Mouse (Mus musculus) splenic B cell, adult 2 months (primary cell): ENCODE measurements at regions not wholly inside any gene's neighbourhood (a gene's known extent, or its start where the extent isn't known, plus 50 kb on each side); places are given as distances from the start of the nearest gene placed in this dataset.

Experiments used
- DNase-seq: peaks from one replicate; pipeline ENCODE4 v3.0.0-alpha.2; 2011; ENCODE audit warnings: low read depth, low spot score
- H3K27me3 ChIP-seq: 2 replicates; pipeline ENCODE4 v1.6.1; 2012; ENCODE audit warnings: mild to moderate bottlenecking, low read length, moderate library complexity, mixed read lengths; ENCODE audit not compliant: control insufficient read depth, poor library complexity, insufficient read depth, severe bottlenecking
- H3K36me3 ChIP-seq: 2 replicates; pipeline ENCODE4 v1.6.1; 2012; ENCODE audit warnings: mild to moderate bottlenecking, low read length, moderate library complexity, mixed read lengths; ENCODE audit not compliant: control insufficient read depth, poor library complexity, insufficient read depth, severe bottlenecking

DNA sequence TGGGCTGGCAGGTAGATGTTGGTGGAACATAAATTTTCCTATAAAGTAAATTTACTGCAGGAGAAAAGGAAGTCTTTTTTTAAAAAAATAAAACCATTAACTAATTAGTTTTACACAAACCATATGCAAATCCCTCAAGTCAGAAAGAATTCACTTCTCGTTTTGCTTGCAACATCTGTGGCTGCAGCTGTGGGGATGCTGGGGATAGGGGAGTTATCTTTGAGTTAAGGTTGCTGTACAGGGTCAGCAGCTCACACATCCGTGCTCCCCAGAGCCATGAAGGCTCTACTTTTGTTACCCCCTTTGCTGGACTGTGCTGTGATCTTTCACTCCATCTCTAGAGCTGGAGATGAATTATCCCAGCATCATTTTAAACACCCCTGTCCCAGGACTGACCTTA, 54.4 kb upstream of the Tnp1 start:
- Histone ChIP-seq H3K36me3 (no peaks in the 10 kb centered on the region), H3K27me3 (no peaks in the 10 kb centered on the region)
- DNase-seq = no peak
